Mouse (Mus musculus) intestine, embryonic 14.5 days (tissue): ENCODE results near the gene Rmdn2. TPM values are rescaled to one million over a fixed set of nuclear protein-coding genes. Genes with fewer than 3 reads are reported as not detected.

ENCODE experiments used
- ATAC-seq: fragments of 200-750 bp; cut with Nextera tagmentation; replicated peaks from 2 replicates; pipeline ENCODE4 v1.8.0; 2017; ENCODE audit warnings: low read depth, moderate number of reproducible peaks, moderate TSS enrichment, moderate library complexity; ENCODE audit not compliant: low FRiP score, low TSS enrichment
- DNase-seq: peaks from one replicate; pipeline ENCODE4 v3.0.0-alpha.2; 2018; ENCODE audit warnings: low spot score
- H3K27ac ChIP-seq: fragments of 300-500 bp; sonication (generic); 2 replicates; pipeline ENCODE4 v1.5.1; 2014; ENCODE audit warnings: low read depth, mild to moderate bottlenecking, control low read depth
- H3K27me3 ChIP-seq: fragments of 300-500 bp; sonication (generic); replicated peaks from 2 replicates; pipeline ENCODE4 v1.6.1; 2014; ENCODE audit warnings: low read length, control low read depth; ENCODE audit not compliant: control insufficient read depth, insufficient read depth
- H3K36me3 ChIP-seq: fragments of 300-500 bp; sonication (generic); 2 replicates; pipeline ENCODE4 v1.6.1; 2014; ENCODE audit warnings: low read length, control low read depth; ENCODE audit not compliant: control insufficient read depth, insufficient read depth
- H3K4me1 ChIP-seq: fragments of 300-500 bp; sonication (generic); replicated peaks from 2 replicates; pipeline ENCODE4 v1.6.1; 2014; ENCODE audit warnings: low read length, control low read depth, mixed read lengths; ENCODE audit not compliant: control insufficient read depth, insufficient read depth
- H3K4me2 ChIP-seq: fragments of 300-500 bp; sonication (generic); 2 replicates; pipeline ENCODE4 v1.6.1; 2014; ENCODE audit warnings: low read length
- H3K4me3 ChIP-seq: fragments of 300-500 bp; sonication (generic); 2 replicates; pipeline ENCODE4 v1.5.1; 2014; ENCODE audit warnings: low read depth, low read length, control low read depth, mixed read lengths
- H3K9ac ChIP-seq: fragments of 300-500 bp; sonication (generic); 2 replicates; pipeline ENCODE4 v1.6.1; 2014; ENCODE audit warnings: mild to moderate bottlenecking, low read length
- H3K9me3 ChIP-seq: fragments of 300-500 bp; sonication (generic); 2 replicates; pipeline ENCODE4 v1.6.1; 2016; ENCODE audit warnings: low read length, control low read depth; ENCODE audit not compliant: control insufficient read depth
- WGBS: fragments of 180-500 bp; shearing (Covaris S2); extraction: QIAGEN DNeasy Blood & Tissue Kit; methylation state at CpG from one replicate; pipeline ENCODE4 v1.1.7; 2014; 5-methylcytosine and 5-hydroxymethylcytosine counted together
- polyA plus RNA-seq: library from polyadenylated mRNA; unstranded; fragments of >200 nt; fragmentation: Nextera tagmentation; extraction: Ambion mirVana; gene quantifications from 2 replicates; pipeline ENCODE4 v1.2.1, GENCODE M21; 2014

The Rmdn2 gene
- polyA plus RNA-seq, 1 experiment from 2014 or later = 8.3 TPM

DNA sequence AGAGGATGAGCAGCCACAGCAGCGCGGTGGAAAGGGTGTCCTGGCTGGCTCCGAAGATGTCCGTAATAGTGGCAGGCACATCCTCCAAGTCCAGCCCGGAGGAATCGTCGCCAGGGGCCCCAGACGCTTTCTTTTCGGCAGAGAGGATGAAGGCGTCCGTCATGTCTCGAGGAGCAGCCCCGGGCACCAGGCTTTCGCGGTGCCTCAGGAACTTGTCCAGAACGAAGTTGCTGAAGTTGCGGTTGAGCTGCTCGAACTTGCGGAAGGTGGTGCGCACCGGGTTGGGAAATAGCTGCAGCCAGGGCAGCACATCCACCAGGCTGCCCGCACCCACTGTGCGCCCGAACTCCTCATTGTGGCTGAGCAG lies 101.6 kb downstream of the Rmdn2 start:
- Histone ChIP-seq H3K27me3 (peaks cover 66% of the 10 kb centered on the region), H3K36me3 (no peaks in the 10 kb centered on the region), H3K9me3 (no peaks in the 10 kb centered on the region), H3K4me3 (peak overlapping the region; percentile 51), H3K4me1 (peaks cover 17% of the 10 kb centered on the region), H3K27ac (peak overlapping the region; percentile 38; the same call in 1 of the 2 replicates), H3K4me2 (peak overlapping the region; percentile 86), H3K9ac (peak overlapping the region; percentile 48)
- WGBS = 1% methylated on average over 24 of the region's 24 CpGs
- no peak for ATAC-seq
- DNase-seq = peak; percentile 79

DNA sequence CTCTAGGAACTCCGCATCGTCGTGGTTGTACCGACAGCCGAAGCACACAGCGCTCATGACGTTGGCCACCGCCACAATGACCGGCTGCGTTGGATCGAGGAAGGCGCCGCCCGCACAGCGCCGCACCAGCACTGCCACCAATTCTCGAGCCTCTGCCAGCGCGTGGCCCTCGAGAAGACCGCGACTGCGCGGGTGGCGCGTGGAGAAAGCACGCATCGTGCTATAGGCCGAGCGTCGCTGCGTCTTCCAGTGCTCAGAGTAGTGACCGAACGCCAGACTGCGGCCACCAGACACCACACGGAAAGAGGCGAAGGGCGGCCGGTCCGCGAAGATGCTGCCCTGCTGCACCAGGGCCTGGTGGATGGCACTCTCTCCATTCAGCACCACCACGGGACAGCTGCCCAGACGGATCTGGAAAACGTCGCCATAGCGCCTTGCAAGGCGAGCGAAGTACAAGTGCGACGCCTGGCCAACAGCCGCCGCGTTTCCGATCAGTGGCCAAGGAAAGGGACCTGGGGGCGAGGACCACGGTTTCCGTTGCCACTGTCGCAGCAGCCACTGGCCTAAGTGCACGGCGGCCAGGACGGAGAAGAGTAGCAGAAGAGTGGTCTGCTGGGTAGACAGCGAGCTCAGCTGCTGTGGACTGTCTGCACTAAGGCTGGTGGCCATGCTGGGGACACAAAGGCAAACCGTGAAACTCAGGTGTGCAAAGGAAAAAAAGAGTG lies 102.1 kb downstream of the Rmdn2 start:
- under 1% methylated on average over 63 of the region's 63 CpGs for WGBS
- peak; percentile 80 for DNase-seq
- Histone ChIP-seq H3K4me1 (peaks cover 17% of the 10 kb centered on the region), H3K36me3 (no peaks in the 10 kb centered on the region), H3K9ac (peak overlapping the region; percentile 48), H3K4me2 (peak overlapping the region; percentile 86), H3K4me3 (peak overlapping the region; percentile 51), H3K9me3 (no peaks in the 10 kb centered on the region), H3K27me3 (peaks cover 66% of the 10 kb centered on the region), H3K27ac (peak overlapping the region; percentile 38; the same call in 1 of the 2 replicates)
- ATAC-seq = 0 out of 2 replicates have a peak, but pooled peaks have one; percentile 9

DNA sequence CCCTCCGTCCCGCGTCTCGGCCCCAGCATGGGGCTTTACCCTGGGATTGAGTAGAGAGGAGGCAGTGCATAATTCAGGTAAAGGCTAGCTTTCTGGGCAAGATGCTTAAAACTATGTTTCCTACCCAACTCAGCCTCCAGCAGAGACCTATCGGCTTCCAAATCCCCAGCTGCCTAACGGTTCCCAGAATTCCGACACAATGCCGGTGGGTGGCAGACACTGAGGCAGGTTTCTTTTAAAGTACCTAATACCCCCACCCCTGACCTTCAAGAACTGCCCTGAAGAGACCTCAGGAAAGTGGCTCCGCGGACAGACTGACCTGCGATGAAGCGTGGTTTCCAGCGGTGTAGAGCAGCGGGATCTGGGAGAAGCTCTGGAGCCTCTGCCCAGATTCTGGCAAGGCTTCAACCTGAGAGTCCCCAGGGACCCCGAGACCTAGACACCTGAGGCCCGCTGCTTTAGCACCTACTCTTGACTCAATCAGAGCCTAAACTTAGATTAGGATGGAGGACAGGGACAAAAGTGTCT lies 102.8 kb downstream of the Rmdn2 start:
- H3K27ac ChIP-seq = peak overlapping the region; percentile 38; the same call in 1 of the 2 replicates

DNA sequence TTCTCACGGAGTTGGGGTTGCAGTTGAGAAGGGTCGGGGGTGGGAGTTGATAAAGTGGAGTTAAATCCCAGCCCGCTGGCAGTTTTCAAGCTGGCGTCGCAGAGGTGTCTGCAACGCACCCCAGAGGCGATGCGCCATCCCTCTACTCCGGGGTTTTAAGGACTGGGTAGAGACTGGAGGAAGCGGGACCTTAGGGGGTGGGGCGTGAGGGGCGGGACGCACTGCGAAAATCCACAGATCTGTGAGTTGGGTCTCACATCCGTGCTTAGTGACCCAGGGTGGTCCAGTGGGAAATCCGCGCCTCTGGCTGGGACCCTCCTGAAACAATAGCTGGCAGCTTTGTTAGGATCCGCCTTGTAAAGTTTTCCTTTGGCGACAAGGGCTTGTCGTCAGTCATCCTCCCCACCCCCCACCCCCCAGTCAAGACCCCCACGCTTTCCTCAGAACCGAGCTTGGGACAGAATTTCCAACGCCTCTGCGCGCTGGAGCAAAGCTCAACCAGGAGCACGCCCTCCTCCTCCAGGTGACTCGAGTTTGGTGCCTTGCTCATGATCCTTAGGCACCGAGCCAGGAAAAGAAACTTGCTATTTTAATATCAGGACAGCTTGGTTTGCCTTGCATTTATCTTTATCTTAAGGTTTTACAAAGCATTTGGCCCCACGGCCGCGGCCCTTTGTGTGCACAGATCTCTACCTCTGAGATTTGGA lies 103.4 kb downstream of the Rmdn2 start, which contains the start of gene Cyp1b1:
Gene Cyp1b1, minus strand, starts transcription at position 131 of the 707 bp plus-strand sequence.
- no peaks in the 10 kb centered on the region for H3K36me3 ChIP-seq
- under 1% methylated on average over 31 of the region's 31 CpGs for WGBS
- peak within 1 kb of the TSS; percentile 48 for H3K9ac ChIP-seq
- H3K27me3 ChIP-seq = peaks cover 57% of the 10 kb centered on the region
- H3K27ac ChIP-seq = peak within 1 kb of the TSS; percentile 38; the same call in 1 of the 2 replicates
- H3K9me3 ChIP-seq = no peaks in the 10 kb centered on the region
- peak; percentile 58 for DNase-seq
- H3K4me1 ChIP-seq = peaks cover 17% of the 10 kb centered on the region
- peak within 1 kb of the TSS; percentile 51 for H3K4me3 ChIP-seq
- peak; percentile 63 for ATAC-seq
- H3K4me2 ChIP-seq = peak within 1 kb of the TSS; percentile 86

More for the DNA sequence above, 102.8 kb downstream of the Rmdn2 start:
- Histone ChIP-seq H3K9ac (peak overlapping the region; percentile 48), H3K36me3 (no peaks in the 10 kb centered on the region), H3K9me3 (no peaks in the 10 kb centered on the region), H3K4me3 (peak overlapping the region; percentile 51), H3K4me1 (peaks cover 17% of the 10 kb centered on the region), H3K4me2 (peak overlapping the region; percentile 86), H3K27me3 (peaks cover 63% of the 10 kb centered on the region)
- ATAC-seq (no peak), DNase-seq (no peak)
- WGBS = 0% methylated on average over 16 of the region's 16 CpGs

DNA sequence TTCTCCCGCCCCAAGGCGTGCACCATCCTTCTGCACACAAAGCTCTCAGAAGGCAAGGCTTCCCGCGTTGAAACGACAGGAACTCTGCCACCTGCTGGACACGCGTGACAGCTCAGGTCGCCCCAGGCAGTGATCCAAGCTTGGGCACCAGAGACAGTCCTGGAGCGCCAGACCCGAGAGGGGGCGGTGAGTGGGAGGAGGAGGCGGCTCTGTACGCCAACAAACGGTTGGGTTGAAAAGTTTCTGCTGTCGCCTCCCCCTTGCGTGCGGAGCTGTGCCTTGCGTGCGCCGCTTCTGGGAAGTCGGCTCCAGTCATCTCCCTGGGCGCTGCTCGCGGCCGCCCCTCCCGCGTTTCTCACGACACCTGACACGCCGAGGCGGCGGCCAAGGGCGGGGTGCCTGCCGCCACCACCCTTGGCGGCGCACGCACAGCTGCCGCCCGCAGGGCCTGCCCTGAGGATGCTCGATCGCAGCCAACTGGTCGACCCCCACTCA lies 104.0 kb downstream of the Rmdn2 start:
- H3K27me3 ChIP-seq = peaks cover 54% of the 10 kb centered on the region

DNA sequence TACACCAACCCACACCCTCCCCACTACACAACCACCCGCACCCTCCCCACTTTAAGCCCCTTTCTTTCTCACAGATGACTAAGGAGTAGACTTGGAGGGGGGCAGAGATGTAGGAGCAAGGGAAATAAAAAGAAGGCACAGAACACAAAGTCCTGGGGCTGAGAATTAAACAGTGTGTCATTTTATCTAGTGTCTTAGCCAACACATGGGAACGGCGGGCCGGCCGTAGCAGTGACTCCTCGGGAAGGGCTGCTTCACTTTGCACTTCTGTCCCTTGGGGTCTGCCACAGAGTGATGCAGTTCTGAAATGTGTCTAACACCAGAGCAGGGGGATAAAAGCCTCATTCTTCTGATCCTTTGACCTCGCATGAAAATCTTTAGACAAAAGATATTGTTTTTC lies 109.0 kb downstream of the Rmdn2 start:
- H3K27ac ChIP-seq = no peak overlapping the region
- H3K27me3 ChIP-seq = peaks cover 10% of the 10 kb centered on the region; the same call in 1 of the 2 replicates
- 77% methylated on average over 7 of the region's 7 CpGs for WGBS
- DNase-seq = peak; percentile 27
- no peaks in the 10 kb centered on the region for H3K4me1 ChIP-seq
- no peaks in the 10 kb centered on the region for H3K9me3 ChIP-seq
- no peaks in the 10 kb centered on the region for H3K36me3 ChIP-seq
- no peak overlapping the region for H3K4me2 ChIP-seq
- ATAC-seq = no peak
- no peak overlapping the region for H3K4me3 ChIP-seq
- H3K9ac ChIP-seq = no peak overlapping the region

More for the DNA sequence above, 104.0 kb downstream of the Rmdn2 start:
- Histone ChIP-seq H3K27ac (no peak overlapping the region), H3K4me2 (peak overlapping the region; percentile 86), H3K4me1 (peaks cover 17% of the 10 kb centered on the region), H3K36me3 (no peaks in the 10 kb centered on the region), H3K9ac (peak overlapping the region; percentile 31), H3K4me3 (peak overlapping the region; percentile 51), H3K9me3 (no peaks in the 10 kb centered on the region)
- under 1% methylated on average over 40 of the region's 42 CpGs for WGBS
- ATAC-seq (peak; percentile 90), DNase-seq (peak; percentile 95)

DNA sequence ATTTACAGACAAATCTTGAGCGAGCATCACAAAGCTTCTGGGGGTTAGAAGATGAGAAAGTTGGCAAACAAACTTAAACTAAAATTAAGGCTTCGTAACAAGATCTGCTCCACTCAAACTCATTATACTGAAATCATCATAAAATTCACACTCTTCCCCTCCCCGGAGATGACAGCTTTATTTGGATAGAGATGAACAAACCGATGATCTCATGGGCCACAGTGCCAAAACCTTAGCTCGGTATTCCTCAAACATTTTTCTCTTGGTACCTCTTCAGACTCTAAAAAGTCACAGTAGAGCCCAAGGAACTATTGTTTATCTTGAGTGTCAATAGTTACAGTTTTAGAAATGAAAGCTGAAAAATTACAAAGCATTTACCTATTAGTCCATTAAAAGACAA lies 115.0 kb downstream of the Rmdn2 start:
- H3K4me2 ChIP-seq = no peak overlapping the region
- H3K4me3 ChIP-seq = no peak overlapping the region
- no peaks in the 10 kb centered on the region for H3K36me3 ChIP-seq
- H3K27ac ChIP-seq = no peak overlapping the region
- H3K9me3 ChIP-seq = no peaks in the 10 kb centered on the region
- 67% methylated on average over 5 of the region's 5 CpGs for WGBS
- ATAC-seq (no peak), DNase-seq (no peak)
- 0 out of 2 replicates have a peak, but pooled peaks cover 3% of the 10 kb centered on the region for H3K27me3 ChIP-seq
- H3K4me1 ChIP-seq = peaks cover 12% of the 10 kb centered on the region
- no peak overlapping the region for H3K9ac ChIP-seq

DNA sequence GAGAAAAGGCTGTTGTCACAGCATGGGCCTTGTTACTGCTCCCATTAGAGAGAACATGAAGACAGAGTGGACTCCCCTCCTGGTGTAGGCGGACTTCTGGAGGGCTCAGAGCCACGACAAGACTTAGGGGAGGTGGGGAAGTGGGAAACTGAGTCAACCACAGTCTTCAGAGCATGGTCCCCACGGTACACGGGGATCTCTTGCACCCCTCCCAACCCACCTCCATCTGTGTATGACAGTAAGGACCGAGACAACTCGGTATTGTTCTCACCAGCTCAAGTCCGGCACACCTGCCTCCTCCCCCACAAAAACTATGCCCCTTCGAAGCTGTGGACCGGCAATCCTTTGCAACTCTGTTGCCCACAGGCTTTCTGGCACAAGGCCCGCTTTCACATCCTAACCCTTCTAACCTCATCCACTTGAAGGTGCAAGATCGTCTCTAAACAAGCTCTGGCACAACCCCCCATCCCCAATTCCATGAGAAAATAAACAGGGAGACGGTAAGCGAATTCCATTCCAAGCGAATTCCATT lies 116.5 kb downstream of the Rmdn2 start:
- 0 out of 2 replicates have a peak, but pooled peaks have one; percentile 15 for ATAC-seq
- Histone ChIP-seq H3K36me3 (no peaks in the 10 kb centered on the region), H3K4me1 (peaks cover 12% of the 10 kb centered on the region), H3K27ac (no peak overlapping the region), H3K4me3 (no peak overlapping the region), H3K9ac (no peak overlapping the region), H3K9me3 (no peaks in the 10 kb centered on the region), H3K27me3 (0 out of 2 replicates have a peak, but pooled peaks cover 6% of the 10 kb centered on the region), H3K4me2 (peak overlapping the region; percentile 42)
- 19% methylated on average over 14 of the region's 14 CpGs for WGBS
- no peak for DNase-seq
